Mouse (Mus musculus): Measurements from ENCODE around the gene Cplx2.

- no peak for TF ChIP-seq CTCF (IDR thresholded peaks at IDR 0.05; ENCODE audit: low read depth, low read length)
- TF ChIP-seq POLR2A (IDR thresholded peaks at IDR 0.05; ENCODE audit: insufficient read depth, low read length) = no peak
- no peak for TF ChIP-seq EP300 (IDR thresholded peaks at IDR 0.05; ENCODE audit: insufficient read depth, low read depth, low read length)
Measured at GRCm38 (mm10) chr13:54325814-54326213, 45.3 kb upstream of the Cplx2 start.
